Comparison of ENCODE assay signal across 8 mouse cellular contexts in genomic region chr17:47505566-47505965, GRCm38 (mm10). TPM values are rescaled to one million over a fixed set of nuclear protein-coding genes. Genes with fewer than 3 reads are reported as not detected.
DNase-seq lines count a peak whose midpoint lies in the region; ATAC-seq and TF ChIP-seq lines count a peak whose summit lies in the region.

No protein-coding gene starts in this region.

- no peaks in the 10 kb centered on the region for H3K9me3 ChIP-seq in embryonic facial prominence, embryonic 14.5 days (ENCODE audit: control insufficient read depth, low read length)
- no peaks in the 10 kb centered on the region for H3K9me3 ChIP-seq in intestine, postnatal 0 days (ENCODE audit: control insufficient read depth)
- H3K9me3 ChIP-seq in neural tube, embryonic 14.5 days (ENCODE audit: control insufficient read depth, low read length): no peaks in the 10 kb centered on the region

- H3K4me2 ChIP-seq in embryonic facial prominence, embryonic 14.5 days (ENCODE audit: low read depth, low read length): peak overlapping the region; percentile 65
- peak overlapping the region; percentile 87 for H3K4me2 ChIP-seq in intestine, postnatal 0 days (replicated peaks; ENCODE audit: low read depth)
- peak overlapping the region; percentile 57 for H3K4me2 ChIP-seq in neural tube, embryonic 14.5 days (ENCODE audit: low read depth, low read length)

- H3K27ac ChIP-seq in embryonic facial prominence, embryonic 14.5 days (replicated peaks; ENCODE audit: low read depth, low read length): no peak overlapping the region
- peak overlapping the region; percentile 70 for H3K27ac ChIP-seq in intestine, postnatal 0 days (ENCODE audit: low read depth, low read length)
- no peak overlapping the region for H3K27ac ChIP-seq in neural tube, embryonic 14.5 days (ENCODE audit: low read depth, low read length)

- 0 out of 2 replicates have a peak, but pooled peaks have one; percentile 7 for TF ChIP-seq POLR2A in lung, adult 2 months (IDR thresholded peaks at IDR 0.05; ENCODE audit: borderline replicate concordance, extremely low read depth, low read depth, low read length)

- no peak for DNase-seq in lung, adult 2 months
- DNase-seq in lung, postnatal 36 days: no peak
- DNase-seq in embryonic facial prominence, embryonic 14.5 days (ENCODE audit: low spot score): no peak
- no peak for DNase-seq in ovary, postnatal 14 days (ENCODE audit: low spot score)
- no peak for DNase-seq in Muller cell, postnatal 12 days (ENCODE audit: inconsistent ontology term)
- DNase-seq in right cerebral cortex, postnatal 25 days: no peak

- 24% methylated on average over 2 of the region's 2 CpGs for WGBS in lung, adult 2 months
- 62% methylated on average over 2 of the region's 2 CpGs for whole genome bisulfite sequencing in embryonic facial prominence, embryonic 14.5 days
- 59% methylated on average over 2 of the region's 2 CpGs for WGBS in intestine, postnatal 0 days
- 76% methylated on average over 2 of the region's 2 CpGs for WGBS in neural tube, embryonic 14.5 days

- peak overlapping the region; percentile 95 for H3K4me3 ChIP-seq in lung, adult 2 months (replicated peaks; ENCODE audit: extremely low read depth, low read depth, low read length)
- peak overlapping the region; percentile 36 for H3K4me3 ChIP-seq in embryonic facial prominence, embryonic 14.5 days (ENCODE audit: low read depth, low read length)
- H3K4me3 ChIP-seq in intestine, postnatal 0 days (ENCODE audit: low read depth, low read length): peak overlapping the region; percentile 40
- H3K4me3 ChIP-seq in neural tube, embryonic 14.5 days (ENCODE audit: low read depth, low read length): no peak overlapping the region

- H3K36me3 ChIP-seq in embryonic facial prominence, embryonic 14.5 days (ENCODE audit: control insufficient read depth, insufficient read depth, low read length): 0 out of 2 replicates have a peak, but pooled peaks cover under 1% of the 10 kb centered on the region
- no peaks in the 10 kb centered on the region for H3K36me3 ChIP-seq in intestine, postnatal 0 days (ENCODE audit: control insufficient read depth, insufficient read depth)
- H3K36me3 ChIP-seq in neural tube, embryonic 14.5 days (ENCODE audit: control insufficient read depth, insufficient read depth, low read length): no peaks in the 10 kb centered on the region

- ATAC-seq in embryonic facial prominence, embryonic 14.5 days (ENCODE audit: low read depth): no peak
- ATAC-seq in intestine, postnatal 0 days: no peak
- ATAC-seq in neural tube, embryonic 14.5 days (ENCODE audit: low read depth): no peak

- H3K9ac ChIP-seq in embryonic facial prominence, embryonic 14.5 days (ENCODE audit: low read depth, low read length): peak overlapping the region; percentile 59; the same call in 1 of the 2 replicates
- H3K9ac ChIP-seq in intestine, postnatal 0 days (ENCODE audit: low read depth, low read length): peak overlapping the region; percentile 58
- H3K9ac ChIP-seq in neural tube, embryonic 14.5 days (replicated peaks; ENCODE audit: low read depth, low read length): no peak overlapping the region

- H3K4me1 ChIP-seq in lung, adult 2 months (ENCODE audit: control insufficient read depth, insufficient read depth, low read length): peaks cover 26% of the 10 kb centered on the region
- H3K4me1 ChIP-seq in embryonic facial prominence, embryonic 14.5 days (ENCODE audit: control insufficient read depth, insufficient read depth, low read length): peaks cover 26% of the 10 kb centered on the region
- peaks cover 8% of the 10 kb centered on the region; the same call in 1 of the 2 replicates for H3K4me1 ChIP-seq in intestine, postnatal 0 days (replicated peaks; ENCODE audit: control insufficient read depth, insufficient read depth, low read length)
- peaks cover 12% of the 10 kb centered on the region; the same call in 1 of the 2 replicates for H3K4me1 ChIP-seq in neural tube, embryonic 14.5 days (ENCODE audit: control insufficient read depth, insufficient read depth, low read length)

- no peak for TF ChIP-seq CTCF in lung, adult 2 months (IDR thresholded peaks at IDR 0.05; ENCODE audit: insufficient read depth, low read length)
- TF ChIP-seq CTCF in intestine, postnatal 0 days (IDR thresholded peaks at IDR 0.05; ENCODE audit: low read depth): no peak

- H3K27me3 ChIP-seq in embryonic facial prominence, embryonic 14.5 days (replicated peaks; ENCODE audit: control insufficient read depth, insufficient read depth, low read length): no peaks in the 10 kb centered on the region
- no peaks in the 10 kb centered on the region for H3K27me3 ChIP-seq in intestine, postnatal 0 days (replicated peaks; ENCODE audit: control insufficient read depth, insufficient read depth, low read length)
- no peaks in the 10 kb centered on the region for H3K27me3 ChIP-seq in neural tube, embryonic 14.5 days (ENCODE audit: control insufficient read depth, insufficient read depth, low read length)

RNA-seq across cellular contexts. Expression of gene Ccnd3, which starts 0.7 kb away (rescaled TPM):
- 202 and 229 TPM in 2 replicates for polyA plus RNA-seq in lung, adult 2 months (2012; rRNA removed)
- polyA plus RNA-seq in embryonic facial prominence, embryonic 14.5 days (2014; fragmentation: Nextera tagmentation; extraction: Ambion mirVana): 519 TPM in 2 replicates
- 175 and 180 TPM in 2 replicates for polyA plus RNA-seq in intestine, postnatal 0 days (2015; fragmentation: Nextera tagmentation; extraction: Ambion mirVana)
- polyA plus RNA-seq in neural tube, embryonic 14.5 days (2014; fragmentation: Nextera tagmentation; extraction: Ambion mirVana): 49.1 and 72.4 TPM in 2 replicates

RNA-seq across cellular contexts. Expression of gene Taf8, which starts 3.5 kb away (rescaled TPM):
- polyA plus RNA-seq in lung, adult 2 months (2012; rRNA removed): 25.7 and 32.2 TPM in 2 replicates
- 19.5 and 24.3 TPM in 2 replicates for polyA plus RNA-seq in embryonic facial prominence, embryonic 14.5 days (2014; fragmentation: Nextera tagmentation; extraction: Ambion mirVana)
- 8.3 and 9.2 TPM in 2 replicates for polyA plus RNA-seq in intestine, postnatal 0 days (2015; fragmentation: Nextera tagmentation; extraction: Ambion mirVana)
- polyA plus RNA-seq in neural tube, embryonic 14.5 days (2014; fragmentation: Nextera tagmentation; extraction: Ambion mirVana): 16.4 and 17.1 TPM in 2 replicates
